Mouse (Mus musculus) stomach, postnatal 0 days (tissue): ENCODE measurements around the gene Armcx4. TPM values are rescaled to one million over a fixed set of nuclear protein-coding genes. Genes with fewer than 3 reads are reported as not detected.
A peak's percentile ranks its signal among the peaks of the same experiment; 100 is the strongest.
"Not testable (repeated sequence)": the region's sequence is repeated elsewhere in the genome, so short reads cannot be mapped to it uniquely, and the experiment has no call there.

Experiments
- ATAC-seq: fragments of 200-750 bp; cut with Nextera tagmentation; 2 replicates; pipeline ENCODE4 v1.8.0; 2017; ENCODE audit not compliant: low FRiP score, low TSS enrichment
- DNase-seq: peaks from one replicate; pipeline ENCODE4 v3.0.0-alpha.2; 2016; ENCODE audit warnings: low spot score
- H3K27ac ChIP-seq: fragments of 300-500 bp; sonication (generic); replicated peaks from 2 replicates; pipeline ENCODE4 v1.5.1; 2014; ENCODE audit warnings: mild to moderate bottlenecking, control low read depth
- H3K27me3 ChIP-seq: fragments of 300-500 bp; sonication (generic); 2 replicates; pipeline ENCODE4 v1.6.1; 2014; ENCODE audit warnings: low read length; ENCODE audit not compliant: control insufficient read depth, insufficient read depth
- H3K36me3 ChIP-seq: fragments of 300-500 bp; sonication (generic); 2 replicates; pipeline ENCODE4 v1.6.1; 2014; ENCODE audit warnings: low read length, mixed read lengths; ENCODE audit not compliant: control insufficient read depth, insufficient read depth
- H3K4me1 ChIP-seq: fragments of 300-500 bp; sonication (generic); replicated peaks from 2 replicates; pipeline ENCODE4 v1.6.1; 2014; ENCODE audit warnings: antibody characterized with exemption; ENCODE audit not compliant: control insufficient read depth, insufficient read depth
- H3K4me2 ChIP-seq: fragments of 300-500 bp; sonication (generic); replicated peaks from 2 replicates; pipeline ENCODE4 v1.6.1; 2014; ENCODE audit warnings: low read depth, mild to moderate bottlenecking, control low read depth, moderate library complexity
- H3K4me3 ChIP-seq: fragments of 300-500 bp; sonication (generic); 2 replicates; pipeline ENCODE4 v1.5.1; 2014; ENCODE audit warnings: low read depth, low read length, control low read depth
- H3K9ac ChIP-seq: fragments of 300-500 bp; sonication (generic); 2 replicates; pipeline ENCODE4 v1.6.1; 2014; ENCODE audit warnings: mild to moderate bottlenecking, low read length, control low read depth, mixed read lengths
- H3K9me3 ChIP-seq: fragments of 300-500 bp; sonication (generic); 2 replicates; pipeline ENCODE4 v1.6.1; 2016; ENCODE audit warnings: low read length; ENCODE audit not compliant: control insufficient read depth
- CTCF ChIP-seq: IDR thresholded peaks from 2 replicates; pipeline ENCODE4 v1.5.1; 2016; ENCODE audit warnings: antibody characterized with exemption, low read depth, mild to moderate bottlenecking, moderate library complexity
- EP300 ChIP-seq: optimal IDR thresholded peaks from 2 replicates; pipeline ENCODE3; 2016; ENCODE audit warnings: antibody characterized with exemption
- WGBS: fragments of 180-500 bp; shearing (Covaris S2); extraction: QIAGEN DNeasy Blood & Tissue Kit; methylation state at CpG from one replicate; pipeline ENCODE4 v1.1.7; 2014; 5-methylcytosine and 5-hydroxymethylcytosine counted together
- polyA plus RNA-seq: library from polyadenylated mRNA; unstranded; fragments of >200 nt; fragmentation: Nextera tagmentation; extraction: Ambion mirVana; gene quantifications from 2 replicates; pipeline ENCODE4 v1.2.1, GENCODE M21; 2015

Gene Armcx4
- polyA plus RNA-seq, 1 experiment from 2014 or later = 1.4 TPM

- Histone ChIP-seq H3K4me1 (no peaks in the 10 kb centered on the region), H3K9ac (no peak overlapping the region), H3K27me3 (no peaks in the 10 kb centered on the region), H3K9me3 (no peaks in the 10 kb centered on the region), H3K4me3 (no peak overlapping the region), H3K4me2 (no peak overlapping the region), H3K36me3 (no peaks in the 10 kb centered on the region), H3K27ac (no peak overlapping the region)
- no peak for TF ChIP-seq CTCF
- no peak for TF ChIP-seq EP300
- DNase-seq (no peak), ATAC-seq (no peak)
- WGBS = 83% methylated on average over 10 of the region's 10 CpGs
Observed at GRCm38 (mm10) chrX:134690871-134691539, 4.7 kb downstream of the Armcx4 start.

- no peaks in the 10 kb centered on the region for H3K27me3 ChIP-seq
- no peaks in the 10 kb centered on the region for H3K36me3 ChIP-seq
- H3K4me2 ChIP-seq = no peak overlapping the region
- H3K9ac ChIP-seq = no peak overlapping the region
- DNase-seq (no peak), ATAC-seq (no peak; the same call in 1 of the 2 replicates)
- TF ChIP-seq CTCF (no peak), EP300 (no peak)
- no peak overlapping the region for H3K4me3 ChIP-seq
- no peak overlapping the region for H3K27ac ChIP-seq
- WGBS = 97% methylated on average over 2 of the region's 2 CpGs
- H3K9me3 ChIP-seq = no peaks in the 10 kb centered on the region
- no peaks in the 10 kb centered on the region for H3K4me1 ChIP-seq
Observed at GRCm38 (mm10) chrX:134691540-134691935, 5.2 kb downstream of the Armcx4 start.

DNA sequence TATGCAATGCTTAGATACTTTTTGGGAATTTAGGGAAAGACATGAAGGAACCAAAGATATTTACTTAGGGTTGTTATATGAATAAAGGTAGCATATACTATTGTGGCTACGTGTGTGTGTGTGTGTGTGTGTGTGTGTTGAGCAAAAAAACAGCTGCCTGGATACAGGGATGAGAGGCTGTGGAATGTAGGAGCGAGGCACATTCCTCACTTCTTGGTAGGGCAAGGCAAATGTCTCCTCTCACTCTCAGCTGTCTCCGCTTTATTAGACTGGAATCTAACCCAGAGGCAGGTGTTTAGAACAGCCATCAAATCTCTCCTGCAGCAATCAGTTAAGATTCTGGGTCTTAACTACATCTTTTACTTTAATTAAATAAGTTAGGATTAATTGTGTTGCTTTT lies 30.5 kb downstream of the Armcx4 start:
- Histone ChIP-seq H3K9me3 (no peaks in the 10 kb centered on the region), H3K27ac (no peak overlapping the region), H3K4me1 (no peaks in the 10 kb centered on the region), H3K4me3 (no peak overlapping the region), H3K9ac (no peak overlapping the region), H3K36me3 (no peaks in the 10 kb centered on the region), H3K4me2 (no peak overlapping the region), H3K27me3 (no peaks in the 10 kb centered on the region)
- TF ChIP-seq EP300 (no peak), CTCF (no peak)
- DNase-seq = no peak
- WGBS = 50% methylated on average over 3 of the region's 3 CpGs
- ATAC-seq = no peak

DNA sequence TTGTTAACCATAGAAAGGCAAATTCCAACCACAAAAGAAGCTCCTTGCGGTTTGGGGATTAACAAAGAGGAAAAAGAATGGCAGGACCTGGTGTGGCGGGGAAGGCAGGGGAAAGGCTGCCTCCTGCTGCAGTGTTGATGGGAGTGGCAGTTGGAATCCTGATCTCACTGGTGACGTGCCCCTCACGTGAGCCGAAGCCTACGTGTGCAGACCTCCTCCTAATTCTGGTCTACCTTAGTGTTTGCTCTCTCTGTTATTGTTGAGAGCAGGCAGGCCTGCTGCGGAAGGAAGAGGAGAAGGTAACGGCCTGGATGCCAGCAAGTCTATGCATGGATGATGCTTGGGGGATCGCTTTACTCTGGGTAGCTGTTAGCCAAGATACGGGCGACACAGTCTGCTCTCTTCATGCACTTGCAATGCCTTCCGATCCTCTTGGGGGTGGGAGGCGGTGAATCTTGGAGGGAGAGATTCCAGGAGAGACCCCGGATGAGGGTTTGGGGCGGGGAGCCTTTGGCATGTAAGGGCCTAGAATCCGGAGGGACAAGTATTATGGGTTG lies 31.5 kb downstream of the Armcx4 start, which contains the start of gene Armcx1:
Gene Armcx1 (plus strand): TSS at position 212 of the 557 bp plus-strand sequence.
- Histone ChIP-seq H3K9ac (peak within 1 kb of the TSS; percentile 58), H3K9me3 (no peaks in the 10 kb centered on the region), H3K27ac (peak within 1 kb of the TSS; percentile 86), H3K36me3 (no peaks in the 10 kb centered on the region), H3K4me1 (no peaks in the 10 kb centered on the region), H3K27me3 (no peaks in the 10 kb centered on the region), H3K4me3 (peak within 1 kb of the TSS; percentile 46), H3K4me2 (peak within 1 kb of the TSS; percentile 56)
- DNase-seq (peak; percentile 61), ATAC-seq (peak; percentile 91)
- TF ChIP-seq CTCF (peak; percentile 50), EP300 (no peak)
- WGBS = 14% methylated on average over 16 of the region's 16 CpGs

GRCm38 (mm10) chrX:134718524-134718923 lies 32.2 kb downstream of the Armcx4 start:
- ATAC-seq (peak; percentile 87), DNase-seq (peak; percentile 53)
- Histone ChIP-seq H3K9me3 (no peaks in the 10 kb centered on the region), H3K36me3 (no peaks in the 10 kb centered on the region), H3K4me3 (peak overlapping the region; percentile 46), H3K9ac (peak overlapping the region; percentile 58; the same call in 1 of the 2 replicates), H3K4me1 (no peaks in the 10 kb centered on the region), H3K4me2 (peak overlapping the region; percentile 56), H3K27me3 (no peaks in the 10 kb centered on the region), H3K27ac (peak overlapping the region; percentile 86)
- 17% methylated on average over 14 of the region's 14 CpGs for WGBS
- TF ChIP-seq CTCF (no peak), EP300 (no peak)

- not testable (repeated sequence) for DNase-seq, H3K4me2 ChIP-seq, ATAC-seq, H3K27ac ChIP-seq, H3K36me3 ChIP-seq, H3K9me3 ChIP-seq, H3K27me3 ChIP-seq, H3K4me3 ChIP-seq, H3K4me1 ChIP-seq, H3K9ac ChIP-seq
- 27% methylated on average over 2 of the region's 2 CpGs for WGBS
Observed at GRCm38 (mm10) chrX:134723762-134724161, 37.4 kb downstream of the Armcx4 start.
